Mouse (Mus musculus) forebrain, embryonic 16.5 days (tissue): ENCODE results near the gene Hyou1. TPM values are rescaled to one million over a fixed set of nuclear protein-coding genes. Genes with fewer than 3 reads are reported as not detected.
"Not testable (repeated sequence)": the region's sequence is repeated elsewhere in the genome, so short reads cannot be mapped to it uniquely, and the experiment has no call there.

ENCODE experiments used
- ATAC-seq: fragments of 200-750 bp; cut with Nextera tagmentation; 2 replicates; pipeline ENCODE4 v1.8.0; 2017; ENCODE audit warnings: mild to moderate bottlenecking, moderate library complexity
- H3K27ac ChIP-seq: fragments of 300-500 bp; sonication (generic); 2 replicates; pipeline ENCODE4 v1.5.1; 2014; ENCODE audit warnings: low read length, control low read depth
- H3K27me3 ChIP-seq: fragments of 300-500 bp; sonication (generic); replicated peaks from 2 replicates; pipeline ENCODE4 v1.6.1; 2014; ENCODE audit warnings: low read length; ENCODE audit not compliant: control insufficient read depth, insufficient read depth
- H3K36me3 ChIP-seq: fragments of 300-500 bp; sonication (generic); 2 replicates; pipeline ENCODE4 v1.6.1; 2014; ENCODE audit not compliant: control insufficient read depth, insufficient read depth
- H3K4me1 ChIP-seq: fragments of 300-500 bp; sonication (generic); replicated peaks from 2 replicates; pipeline ENCODE4 v1.6.1; 2014; ENCODE audit warnings: low read length; ENCODE audit not compliant: control insufficient read depth, insufficient read depth
- H3K4me2 ChIP-seq: fragments of 300-500 bp; sonication (generic); 2 replicates; pipeline ENCODE4 v1.6.1; 2014; ENCODE audit warnings: mild to moderate bottlenecking, low read length, control low read depth
- H3K4me3 ChIP-seq: fragments of 300-500 bp; sonication (generic); replicated peaks from 2 replicates; pipeline ENCODE4 v1.5.1; 2014; ENCODE audit warnings: mild to moderate bottlenecking, low read length, control low read depth
- H3K9ac ChIP-seq: fragments of 300-500 bp; sonication (generic); replicated peaks from 2 replicates; pipeline ENCODE4 v1.6.1; 2014; ENCODE audit warnings: low read depth, low read length, control low read depth
- H3K9me3 ChIP-seq: fragments of 300-500 bp; sonication (generic); 2 replicates; pipeline ENCODE4 v1.6.1; 2016; ENCODE audit warnings: low read length; ENCODE audit not compliant: control insufficient read depth
- WGBS: fragments of 180-500 bp; shearing (Covaris S2); extraction: QIAGEN DNeasy Blood & Tissue Kit; methylation state at CpG from one replicate; pipeline ENCODE4 v1.1.7; 2014; 5-methylcytosine and 5-hydroxymethylcytosine counted together
- polyA plus RNA-seq: library from polyadenylated mRNA; unstranded; fragments of >200 nt; fragmentation: Nextera tagmentation; extraction: Ambion mirVana; gene quantifications from 2 replicates; pipeline ENCODE4 v1.2.1, GENCODE M21; 2015

The Hyou1 gene
- polyA plus RNA-seq, 1 experiment from 2014 or later: 27.2 TPM

GRCm38 (mm10) chr9:44373386-44373785 is 5.9 kb upstream of the Hyou1 start:
- peaks cover 2% of the 10 kb centered on the region; the same call in 1 of the 2 replicates for H3K4me1 ChIP-seq
- no peak overlapping the region for H3K27ac ChIP-seq
- H3K9me3 ChIP-seq: no peaks in the 10 kb centered on the region
- H3K4me3 ChIP-seq: no peak overlapping the region
- H3K36me3 ChIP-seq: no peaks in the 10 kb centered on the region
- H3K27me3 ChIP-seq: no peaks in the 10 kb centered on the region
- ATAC-seq: no peak
- no peak overlapping the region for H3K4me2 ChIP-seq
- H3K9ac ChIP-seq: no peak overlapping the region

GRCm38 (mm10) chr9:44376141-44376540 is 3.1 kb upstream of the Hyou1 start:
- Histone ChIP-seq H3K36me3 (no peaks in the 10 kb centered on the region), H3K9me3 (no peaks in the 10 kb centered on the region), H3K9ac (no peak overlapping the region), H3K27me3 (no peaks in the 10 kb centered on the region), H3K4me2 (no peak overlapping the region), H3K4me3 (no peak overlapping the region), H3K4me1 (peaks cover 13% of the 10 kb centered on the region), H3K27ac (no peak overlapping the region)
- ATAC-seq: no peak
- WGBS: 91% methylated on average over 6 of the region's 6 CpGs

GRCm38 (mm10) chr9:44377335-44377734 is 2.0 kb upstream of the Hyou1 start:
- not testable (repeated sequence) for H3K4me2 ChIP-seq, H3K36me3 ChIP-seq, ATAC-seq, H3K27me3 ChIP-seq, H3K9ac ChIP-seq, H3K4me3 ChIP-seq, H3K9me3 ChIP-seq, H3K27ac ChIP-seq
- peaks cover 13% of the 10 kb centered on the region for H3K4me1 ChIP-seq
- WGBS: 79% methylated on average over 2 of the region's 2 CpGs

- H3K9ac ChIP-seq: no peak overlapping the region
Observed at GRCm38 (mm10) chr9:44378153-44378730, 1.0 kb upstream of the Hyou1 start.

GRCm38 (mm10) chr9:44379862-44380261 is 572 bp downstream of the Hyou1 start:
- Histone ChIP-seq H3K27ac (peak overlapping the region; percentile 84), H3K4me1 (peaks cover 13% of the 10 kb centered on the region), H3K9ac (peak overlapping the region; percentile 97), H3K4me2 (peak overlapping the region; percentile 98), H3K9me3 (no peaks in the 10 kb centered on the region), H3K4me3 (peak overlapping the region; percentile 93), H3K27me3 (no peaks in the 10 kb centered on the region), H3K36me3 (peaks cover 17% of the 10 kb centered on the region)
- peak; percentile 14; the same call in 1 of the 2 replicates for ATAC-seq
- 8% methylated on average over 15 of the region's 15 CpGs for WGBS

More at GRCm38 (mm10) chr9:44378153-44378730, 1.0 kb upstream of the Hyou1 start:
- Histone ChIP-seq H3K36me3 (peaks cover 13% of the 10 kb centered on the region), H3K4me2 (peak overlapping the region; percentile 73), H3K27ac (no peak overlapping the region), H3K4me3 (peak overlapping the region; percentile 93), H3K27me3 (no peaks in the 10 kb centered on the region), H3K9me3 (no peaks in the 10 kb centered on the region), H3K4me1 (peaks cover 13% of the 10 kb centered on the region)
- WGBS: 92% methylated on average over 5 of the region's 5 CpGs
- no peak for ATAC-seq

GRCm38 (mm10) chr9:44384596-44384995 is 5.3 kb downstream of the Hyou1 start:
- WGBS: 88% methylated on average over 13 of the region's 13 CpGs
- H3K4me2 ChIP-seq: no peak overlapping the region
- H3K27me3 ChIP-seq: no peaks in the 10 kb centered on the region
- peaks cover 44% of the 10 kb centered on the region for H3K36me3 ChIP-seq
- no peak overlapping the region for H3K9ac ChIP-seq
- H3K4me3 ChIP-seq: no peak overlapping the region
- H3K4me1 ChIP-seq: peaks cover 10% of the 10 kb centered on the region
- H3K27ac ChIP-seq: no peak overlapping the region
- ATAC-seq: no peak
- no peaks in the 10 kb centered on the region for H3K9me3 ChIP-seq

- Histone ChIP-seq H3K9me3 (no peaks in the 10 kb centered on the region), H3K4me3 (no peak overlapping the region), H3K9ac (no peak overlapping the region), H3K27ac (no peak overlapping the region), H3K4me1 (no peaks in the 10 kb centered on the region), H3K4me2 (no peak overlapping the region), H3K27me3 (no peaks in the 10 kb centered on the region), H3K36me3 (peaks cover 41% of the 10 kb centered on the region)
- no peak for ATAC-seq
- WGBS: 84% methylated on average over 3 of the region's 3 CpGs
Observed at GRCm38 (mm10) chr9:44387221-44387620, 7.9 kb downstream of the Hyou1 start.

- Histone ChIP-seq H3K4me2 (no peak overlapping the region), H3K27me3 (no peaks in the 10 kb centered on the region), H3K4me3 (no peak overlapping the region), H3K4me1 (no peaks in the 10 kb centered on the region), H3K27ac (no peak overlapping the region), H3K9me3 (no peaks in the 10 kb centered on the region), H3K9ac (no peak overlapping the region), H3K36me3 (peaks cover 31% of the 10 kb centered on the region)
- 61% methylated on average over 8 of the region's 8 CpGs for WGBS
- no peak for ATAC-seq
Observed at GRCm38 (mm10) chr9:44389273-44389672, 10.0 kb downstream of the Hyou1 start.

GRCm38 (mm10) chr9:44391466-44391865 is 12.2 kb downstream of the Hyou1 start:
- Histone ChIP-seq H3K36me3 (peaks cover 20% of the 10 kb centered on the region), H3K9me3 (no peaks in the 10 kb centered on the region), H3K27me3 (no peaks in the 10 kb centered on the region), H3K4me2 (no peak overlapping the region), H3K4me3 (no peak overlapping the region), H3K4me1 (no peaks in the 10 kb centered on the region), H3K9ac (no peak overlapping the region), H3K27ac (no peak overlapping the region)
- WGBS: 33% methylated on average over 4 of the region's 4 CpGs
- peak; percentile 60; the same call in 1 of the 2 replicates for ATAC-seq
